Mouse (Mus musculus) embryonic facial prominence, embryonic 13.5 days (tissue): ENCODE measurements around the gene Lrrc74a. TPM values are rescaled to one million over a fixed set of nuclear protein-coding genes. Genes with fewer than 3 reads are reported as not detected.

Source experiments
- ATAC-seq: fragments of 200-750 bp; cut with Nextera tagmentation; 2 replicates; pipeline ENCODE4 v1.8.0; 2017; ENCODE audit warnings: low read depth; ENCODE audit not compliant: insufficient number of reproducible peaks, insufficient read depth, low FRiP score, low TSS enrichment
- H3K27ac ChIP-seq: fragments of 300-500 bp; sonication (generic); 2 replicates; pipeline ENCODE4 v1.5.1; 2015; ENCODE audit warnings: moderate library complexity, mild to moderate bottlenecking, inconsistent platforms
- H3K27me3 ChIP-seq: fragments of 300-500 bp; sonication (generic); 2 replicates; pipeline ENCODE4 v1.6.1; 2015; ENCODE audit warnings: mild to moderate bottlenecking, inconsistent platforms
- H3K36me3 ChIP-seq: fragments of 300-500 bp; sonication (generic); 2 replicates; pipeline ENCODE4 v1.6.1; 2015; ENCODE audit warnings: mild to moderate bottlenecking, inconsistent platforms
- H3K4me1 ChIP-seq: fragments of 300-500 bp; sonication (generic); 2 replicates; pipeline ENCODE4 v1.6.1; 2015; ENCODE audit warnings: inconsistent platforms
- H3K4me2 ChIP-seq: fragments of 300-500 bp; sonication (generic); 2 replicates; pipeline ENCODE4 v1.6.1; 2015; ENCODE audit warnings: moderate library complexity, mild to moderate bottlenecking, inconsistent platforms
- H3K4me3 ChIP-seq: fragments of 300-500 bp; sonication (generic); 2 replicates; pipeline ENCODE4 v1.5.1; 2015; ENCODE audit warnings: mild to moderate bottlenecking, inconsistent platforms
- H3K9ac ChIP-seq: fragments of 300-500 bp; sonication (generic); 2 replicates; pipeline ENCODE4 v1.6.1; 2015; ENCODE audit warnings: mild to moderate bottlenecking, inconsistent platforms
- H3K9me3 ChIP-seq: fragments of 300-500 bp; sonication (generic); 2 replicates; pipeline ENCODE4 v1.6.1; 2016; ENCODE audit warnings: inconsistent platforms
- WGBS: fragments of 180-500 bp; shearing (Covaris S2); methylation state at CpG from one replicate; pipeline ENCODE4 v1.1.7; 2015; ENCODE audit warnings: mixed read lengths; 5-methylcytosine and 5-hydroxymethylcytosine counted together
- polyA plus RNA-seq: library from polyadenylated mRNA; unstranded; fragments of >200 nt; fragmentation: Nextera tagmentation; extraction: Ambion mirVana; gene quantifications from 2 replicates; pipeline ENCODE4 v1.2.1, GENCODE M21; 2015

Lrrc74a gene
- not detected in 2 replicates for polyA plus RNA-seq

GRCm38 (mm10) chr12:86734319-86734810 is at the start of gene Lrrc74a:
Gene Lrrc74a (plus strand): TSS chr12:86734369.
- Histone ChIP-seq H3K4me2 (no peak within 1 kb of the TSS), H3K27me3 (no peaks in the 10 kb centered on the region), H3K4me3 (no peak within 1 kb of the TSS), H3K9ac (no peak within 1 kb of the TSS), H3K27ac (no peak within 1 kb of the TSS), H3K36me3 (no peaks in the 10 kb centered on the region), H3K4me1 (no peaks in the 10 kb centered on the region), H3K9me3 (no peaks in the 10 kb centered on the region)
- no peak for ATAC-seq
- WGBS: 85% methylated on average over 8 of the region's 8 CpGs

DNA sequence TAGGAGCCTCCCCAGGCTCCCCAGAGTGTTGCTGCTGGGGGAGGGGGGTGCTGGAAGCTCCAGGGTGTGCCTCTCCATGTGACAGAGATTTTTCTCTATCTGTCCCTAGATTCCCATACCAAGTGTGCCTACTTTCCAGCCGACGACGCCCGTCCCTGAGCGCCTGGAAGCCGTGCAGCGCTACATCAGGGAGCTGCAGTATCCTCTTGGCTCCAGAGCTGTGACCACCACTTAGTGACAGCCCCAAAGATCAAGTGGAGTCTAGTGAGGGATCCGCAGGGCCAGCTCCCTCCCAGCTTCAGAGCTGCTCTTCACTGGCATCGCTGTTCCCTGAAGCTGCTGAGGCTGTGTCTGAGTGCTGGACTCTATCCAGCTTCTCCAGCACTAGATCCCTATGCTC is 48.9 kb upstream of the Lrrc74a start:
- Histone ChIP-seq H3K36me3 (peaks cover 37% of the 10 kb centered on the region), H3K27me3 (no peaks in the 10 kb centered on the region), H3K4me2 (no peak overlapping the region), H3K9ac (no peak overlapping the region), H3K4me1 (peaks cover 26% of the 10 kb centered on the region), H3K4me3 (no peak overlapping the region), H3K27ac (no peak overlapping the region), H3K9me3 (no peaks in the 10 kb centered on the region)
- ATAC-seq: no peak
- 73% methylated on average over 9 of the region's 9 CpGs for WGBS

- peaks cover 37% of the 10 kb centered on the region for H3K36me3 ChIP-seq
- H3K9me3 ChIP-seq: no peaks in the 10 kb centered on the region
- H3K9ac ChIP-seq: 0 out of 2 replicates have a peak overlapping the region, but pooled peaks have one; percentile 21
- peaks cover 15% of the 10 kb centered on the region for H3K4me1 ChIP-seq
- WGBS: 55% methylated on average over 13 of the region's 13 CpGs
- H3K4me2 ChIP-seq: no peak overlapping the region
- H3K4me3 ChIP-seq: no peak overlapping the region
- no peak overlapping the region; the same call in 1 of the 2 replicates for H3K27ac ChIP-seq
- no peak for ATAC-seq
- H3K27me3 ChIP-seq: no peaks in the 10 kb centered on the region
These were observed 47.4 kb upstream of the Lrrc74a start for GRCm38 (mm10) chr12:86686551-86687330.

DNA sequence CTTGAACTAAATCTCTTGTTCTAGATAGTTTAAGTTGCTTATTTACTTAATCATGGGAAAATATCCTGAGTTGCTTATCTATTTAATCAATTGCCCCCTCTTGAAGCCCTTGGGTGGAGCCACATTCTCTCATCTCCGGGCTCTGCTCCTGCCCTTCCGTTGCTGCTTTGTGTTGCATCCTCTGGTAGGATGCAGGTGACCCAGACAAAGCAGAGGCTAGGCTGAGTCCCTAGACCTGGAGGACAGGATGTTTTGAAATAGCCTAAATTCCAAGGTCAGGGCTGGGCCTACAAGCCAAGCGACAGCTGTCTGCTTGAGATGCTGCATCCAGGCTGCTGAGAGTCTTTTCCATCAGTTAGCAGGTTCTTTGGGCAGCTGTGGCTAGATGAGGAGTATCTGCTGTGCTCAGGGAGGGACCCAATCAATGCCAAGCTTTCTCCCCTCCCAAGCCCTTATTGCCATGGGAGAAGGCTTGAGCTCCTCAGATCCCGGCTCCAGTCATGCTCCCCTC is 46.7 kb upstream of the Lrrc74a start:
- no peak overlapping the region for H3K9ac ChIP-seq
- H3K4me3 ChIP-seq: no peak overlapping the region
- H3K9me3 ChIP-seq: no peaks in the 10 kb centered on the region
- H3K36me3 ChIP-seq: peaks cover 43% of the 10 kb centered on the region
- H3K27me3 ChIP-seq: no peaks in the 10 kb centered on the region
- ATAC-seq: no peak
- H3K27ac ChIP-seq: no peak overlapping the region
- H3K4me1 ChIP-seq: peaks cover 13% of the 10 kb centered on the region
- 75% methylated on average over 4 of the region's 4 CpGs for whole genome bisulfite sequencing
- no peak overlapping the region for H3K4me2 ChIP-seq

- H3K9me3 ChIP-seq: no peaks in the 10 kb centered on the region
- H3K27me3 ChIP-seq: no peaks in the 10 kb centered on the region
- H3K9ac ChIP-seq: no peak overlapping the region
- H3K27ac ChIP-seq: no peak overlapping the region
- peaks cover 45% of the 10 kb centered on the region for H3K36me3 ChIP-seq
- H3K4me1 ChIP-seq: peaks cover 13% of the 10 kb centered on the region
- ATAC-seq: no peak
- H3K4me3 ChIP-seq: no peak overlapping the region
- no peak overlapping the region for H3K4me2 ChIP-seq
- WGBS: 76% methylated on average over 4 of the region's 4 CpGs
These were observed 46.1 kb upstream of the Lrrc74a start for GRCm38 (mm10) chr12:86687971-86688573.

- H3K27me3 ChIP-seq: no peaks in the 10 kb centered on the region
- WGBS: 96% methylated on average over 27 of the region's 27 CpGs
- no peak overlapping the region for H3K4me3 ChIP-seq
- no peak overlapping the region for H3K9ac ChIP-seq
- no peaks in the 10 kb centered on the region for H3K9me3 ChIP-seq
- H3K27ac ChIP-seq: no peak overlapping the region
- H3K36me3 ChIP-seq: peaks cover 46% of the 10 kb centered on the region
- H3K4me1 ChIP-seq: peaks cover 13% of the 10 kb centered on the region
- no peak overlapping the region for H3K4me2 ChIP-seq
- no peak for ATAC-seq
These were observed 45.3 kb upstream of the Lrrc74a start for GRCm38 (mm10) chr12:86688917-86689316.

DNA sequence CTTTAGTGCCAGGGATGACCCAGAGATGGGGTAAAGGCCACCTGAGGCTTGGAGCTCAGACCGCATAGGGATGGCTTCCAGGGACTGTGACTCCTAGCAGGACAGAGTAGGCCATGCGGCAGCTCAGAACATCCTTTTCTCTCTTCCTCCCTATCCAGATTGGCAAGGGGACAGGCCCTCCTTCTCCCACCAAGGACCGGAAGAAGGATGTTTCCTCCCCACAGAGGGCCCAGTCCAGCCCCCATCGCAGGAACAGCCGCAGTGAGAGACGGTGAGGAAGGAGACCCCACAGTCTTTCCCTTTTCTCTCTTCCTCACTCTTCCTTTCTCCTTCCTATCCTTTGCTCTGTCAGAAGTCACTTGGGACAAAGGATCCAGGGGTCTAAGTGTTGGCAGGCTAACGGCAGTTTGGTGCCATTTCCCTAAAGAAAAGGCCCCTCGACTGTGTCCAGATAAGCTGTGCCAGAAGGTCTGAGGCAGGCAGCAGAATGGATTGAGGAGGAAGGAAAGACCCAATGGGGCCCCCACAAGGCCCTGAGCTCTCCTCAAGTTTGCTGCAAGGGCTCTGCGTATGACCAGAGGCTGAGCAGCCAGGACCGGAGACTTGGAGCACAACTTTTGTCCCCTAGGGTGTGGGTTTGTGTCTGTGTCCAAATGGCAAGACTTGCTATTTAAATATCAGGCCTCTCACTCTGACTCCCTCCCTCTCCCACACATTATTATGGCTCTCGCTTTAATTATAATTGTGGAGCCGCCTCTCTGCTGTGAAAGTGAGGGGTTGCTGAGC is 43.3 kb upstream of the Lrrc74a start:
- Histone ChIP-seq H3K4me2 (no peak overlapping the region), H3K27me3 (no peaks in the 10 kb centered on the region), H3K9me3 (no peaks in the 10 kb centered on the region), H3K4me1 (0 out of 2 replicates have a peak, but pooled peaks cover 7% of the 10 kb centered on the region), H3K4me3 (no peak overlapping the region), H3K36me3 (peaks cover 51% of the 10 kb centered on the region), H3K27ac (no peak overlapping the region), H3K9ac (no peak overlapping the region)
- WGBS: 85% methylated on average over 12 of the region's 12 CpGs
- ATAC-seq: no peak

- ATAC-seq: no peak
- Histone ChIP-seq H3K4me2 (no peak overlapping the region), H3K27me3 (no peaks in the 10 kb centered on the region), H3K27ac (no peak overlapping the region), H3K4me3 (no peak overlapping the region), H3K9ac (peak overlapping the region; percentile 16; the same call in 1 of the 2 replicates), H3K4me1 (no peaks in the 10 kb centered on the region), H3K36me3 (peaks cover 50% of the 10 kb centered on the region), H3K9me3 (no peaks in the 10 kb centered on the region)
- 72% methylated on average over 5 of the region's 5 CpGs for WGBS
These were observed 41.5 kb upstream of the Lrrc74a start for GRCm38 (mm10) chr12:86692471-86693356.

DNA sequence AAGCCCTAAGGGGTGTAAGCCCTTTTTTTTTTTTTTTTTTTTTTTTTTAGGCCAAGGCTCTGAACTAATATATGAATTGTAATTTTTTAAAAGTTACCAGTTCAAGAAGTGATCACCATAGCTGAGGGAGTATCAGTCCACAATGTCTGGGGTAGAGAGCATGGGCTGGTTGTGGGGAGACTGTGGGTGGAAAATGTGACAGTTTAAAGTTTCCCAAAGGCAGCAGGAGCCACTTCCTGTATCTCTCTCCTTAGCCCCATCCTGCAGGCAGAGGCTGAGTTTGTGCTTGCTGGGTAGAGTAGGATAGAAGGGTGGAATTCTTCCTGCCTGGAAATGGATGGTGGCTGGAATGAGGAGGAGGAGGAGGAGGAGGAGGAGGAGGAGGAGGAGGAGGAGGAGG is 40.8 kb upstream of the Lrrc74a start:
- no peak for ATAC-seq
- Histone ChIP-seq H3K27ac (no peak overlapping the region), H3K9ac (no peak overlapping the region)

GRCm38 (mm10) chr12:86694441-86694840 is 39.7 kb upstream of the Lrrc74a start:
- no peaks in the 10 kb centered on the region for H3K9me3 ChIP-seq
- H3K4me1 ChIP-seq: 0 out of 2 replicates have a peak, but pooled peaks cover 3% of the 10 kb centered on the region
- no peak overlapping the region for H3K9ac ChIP-seq
- no peak overlapping the region for H3K4me2 ChIP-seq
- no peaks in the 10 kb centered on the region for H3K27me3 ChIP-seq
- no peak overlapping the region for H3K27ac ChIP-seq
- no peak overlapping the region for H3K4me3 ChIP-seq
- ATAC-seq: no peak
- H3K36me3 ChIP-seq: peaks cover 32% of the 10 kb centered on the region
- WGBS: 86% methylated on average over 1 of the region's 1 CpGs

More for the DNA sequence above, 40.8 kb upstream of the Lrrc74a start:
- no peaks in the 10 kb centered on the region for H3K9me3 ChIP-seq
- H3K4me3 ChIP-seq: no peak overlapping the region
- H3K36me3 ChIP-seq: peaks cover 43% of the 10 kb centered on the region
- H3K4me1 ChIP-seq: no peaks in the 10 kb centered on the region
- H3K27me3 ChIP-seq: no peaks in the 10 kb centered on the region
- no peak overlapping the region for H3K4me2 ChIP-seq
